Mouse (Mus musculus) embryonic facial prominence, embryonic 11.5 days (tissue): ENCODE data around the gene Prr13. TPM values are rescaled to one million over a fixed set of nuclear protein-coding genes. Genes with fewer than 3 reads are reported as not detected.
A peak's percentile ranks its signal among the peaks of the same experiment; 100 is the strongest.

Experiments used
- ATAC-seq: fragments of 200-750 bp; cut with Nextera tagmentation; replicated peaks from 2 replicates; pipeline ENCODE4 v1.8.0; 2017; ENCODE audit warnings: low read depth; ENCODE audit not compliant: insufficient number of reproducible peaks, low FRiP score, low TSS enrichment
- DNase-seq: peaks from one replicate; pipeline ENCODE4 v3.0.0-alpha.2; 2015; ENCODE audit warnings: low spot score
- H3K27ac ChIP-seq: fragments of 300-500 bp; sonication (generic); replicated peaks from 2 replicates; pipeline ENCODE4 v1.5.1; 2014; ENCODE audit warnings: mild to moderate bottlenecking, low read depth, low read length, control low read depth
- H3K27me3 ChIP-seq: fragments of 300-500 bp; sonication (generic); 2 replicates; pipeline ENCODE4 v1.6.1; 2014; ENCODE audit warnings: mild to moderate bottlenecking, low read length, moderate library complexity, mixed read lengths; ENCODE audit not compliant: control insufficient read depth, insufficient read depth
- H3K36me3 ChIP-seq: fragments of 300-500 bp; sonication (generic); replicated peaks from 2 replicates; pipeline ENCODE4 v1.6.1; 2014; ENCODE audit warnings: low read depth, mild to moderate bottlenecking, low read length, moderate library complexity, mixed read lengths; ENCODE audit not compliant: control insufficient read depth, insufficient read depth
- H3K4me1 ChIP-seq: fragments of 300-500 bp; sonication (generic); 2 replicates; pipeline ENCODE4 v1.6.1; 2014; ENCODE audit warnings: low read length, mixed read lengths; ENCODE audit not compliant: control insufficient read depth, insufficient read depth
- H3K4me2 ChIP-seq: fragments of 300-500 bp; sonication (generic); 2 replicates; pipeline ENCODE4 v1.6.1; 2014; ENCODE audit warnings: low read depth, mild to moderate bottlenecking, control low read depth, low read length, moderate library complexity
- H3K4me3 ChIP-seq: fragments of 300-500 bp; sonication (generic); 2 replicates; pipeline ENCODE4 v1.5.1; 2014; ENCODE audit warnings: low read depth, low read length, control low read depth
- H3K9ac ChIP-seq: fragments of 300-500 bp; sonication (generic); replicated peaks from 2 replicates; pipeline ENCODE4 v1.6.1; 2014; ENCODE audit warnings: mild to moderate bottlenecking, control low read depth, low read length
- H3K9me3 ChIP-seq: fragments of 300-500 bp; sonication (generic); replicated peaks from 2 replicates; pipeline ENCODE4 v1.6.1; 2016; ENCODE audit warnings: mild to moderate bottlenecking, low read length, inconsistent platforms, mixed read lengths; ENCODE audit not compliant: control insufficient read depth
- WGBS: fragments of 180-500 bp; shearing (Covaris S2); extraction: QIAGEN DNeasy Blood & Tissue Kit; methylation state at CpG from one replicate; pipeline ENCODE4 v1.1.7; 2014; 5-methylcytosine and 5-hydroxymethylcytosine counted together
- polyA plus RNA-seq: library from polyadenylated mRNA; unstranded; fragments of >200 nt; fragmentation: Nextera tagmentation; extraction: Ambion mirVana; gene quantifications from 2 replicates; pipeline ENCODE4 v1.2.1, GENCODE M21; 2014

Prr13 gene
- polyA plus RNA-seq, 1 experiment from 2014 or later, result 75.0 TPM

GRCm38 (mm10) chr15:102506864-102507263 is 48.0 kb downstream of the Prr13 start:
- Histone ChIP-seq H3K4me3 (no peak overlapping the region), H3K27ac (no peak overlapping the region), H3K4me2 (no peak overlapping the region), H3K4me1 (peaks cover 6% of the 10 kb centered on the region), H3K9ac (no peak overlapping the region), H3K27me3 (no peaks in the 10 kb centered on the region), H3K36me3 (peaks cover 6% of the 10 kb centered on the region; the same call in 1 of the 2 replicates), H3K9me3 (no peaks in the 10 kb centered on the region)
- ATAC-seq (no peak), DNase-seq (no peak)
- WGBS, result 94% methylated on average over 1 of the region's 1 CpGs

GRCm38 (mm10) chr15:102507561-102507960 is 48.7 kb downstream of the Prr13 start:
- Histone ChIP-seq H3K4me3 (no peak overlapping the region), H3K4me2 (no peak overlapping the region), H3K4me1 (peaks cover 8% of the 10 kb centered on the region), H3K36me3 (peaks cover 3% of the 10 kb centered on the region; the same call in 1 of the 2 replicates), H3K9me3 (no peaks in the 10 kb centered on the region), H3K27ac (no peak overlapping the region), H3K9ac (no peak overlapping the region), H3K27me3 (no peaks in the 10 kb centered on the region)
- DNase-seq, result no peak
- ATAC-seq, result no peak

GRCm38 (mm10) chr15:102508336-102508735 is 49.5 kb downstream of the Prr13 start:
- no peaks in the 10 kb centered on the region for H3K27me3 ChIP-seq
- no peak overlapping the region for H3K27ac ChIP-seq
- no peak overlapping the region for H3K9ac ChIP-seq
- no peak for DNase-seq
- peaks cover 3% of the 10 kb centered on the region; the same call in 1 of the 2 replicates for H3K36me3 ChIP-seq
- 86% methylated on average over 3 of the region's 3 CpGs for WGBS
- no peak overlapping the region for H3K4me3 ChIP-seq
- peaks cover 8% of the 10 kb centered on the region for H3K4me1 ChIP-seq
- H3K4me2 ChIP-seq, result no peak overlapping the region
- H3K9me3 ChIP-seq, result no peaks in the 10 kb centered on the region
- no peak for ATAC-seq

GRCm38 (mm10) chr15:102510110-102510509 is 51.3 kb downstream of the Prr13 start:
- H3K4me1 ChIP-seq, result peaks cover 8% of the 10 kb centered on the region
- H3K4me3 ChIP-seq, result peak overlapping the region; percentile 57
- H3K9me3 ChIP-seq, result no peaks in the 10 kb centered on the region
- peak overlapping the region; percentile 67; the same call in 1 of the 2 replicates for H3K27ac ChIP-seq
- H3K36me3 ChIP-seq, result no peaks in the 10 kb centered on the region
- peak overlapping the region; percentile 68 for H3K9ac ChIP-seq
- peak; percentile 26 for DNase-seq
- H3K4me2 ChIP-seq, result peak overlapping the region; percentile 81
- peak; percentile 57 for ATAC-seq
- H3K27me3 ChIP-seq, result no peaks in the 10 kb centered on the region
- 6% methylated on average over 9 of the region's 9 CpGs for WGBS

- DNase-seq, result peak; percentile 96
- Histone ChIP-seq H3K9ac (peak overlapping the region; percentile 68), H3K27ac (peak overlapping the region; percentile 67), H3K4me2 (peak overlapping the region; percentile 81), H3K27me3 (no peaks in the 10 kb centered on the region), H3K4me1 (peaks cover 8% of the 10 kb centered on the region), H3K9me3 (no peaks in the 10 kb centered on the region), H3K36me3 (no peaks in the 10 kb centered on the region), H3K4me3 (peak overlapping the region; percentile 57)
- peak; percentile 90 for ATAC-seq
- 3% methylated on average over 34 of the region's 34 CpGs for WGBS
Observed at GRCm38 (mm10) chr15:102510590-102511284, 51.9 kb downstream of the Prr13 start.

GRCm38 (mm10) chr15:102511285-102511833 is 52.5 kb downstream of the Prr13 start:
- Histone ChIP-seq H3K4me1 (peaks cover 8% of the 10 kb centered on the region), H3K4me3 (no peak overlapping the region), H3K27me3 (no peaks in the 10 kb centered on the region), H3K4me2 (peak overlapping the region; percentile 81; the same call in 1 of the 2 replicates), H3K9ac (no peak overlapping the region), H3K27ac (peak overlapping the region; percentile 67; the same call in 1 of the 2 replicates), H3K9me3 (no peaks in the 10 kb centered on the region), H3K36me3 (no peaks in the 10 kb centered on the region)
- WGBS, result 6% methylated on average over 6 of the region's 6 CpGs
- DNase-seq, result peak; percentile 67
- 0 out of 2 replicates have a peak, but pooled peaks have one; percentile 5 for ATAC-seq

- 0 out of 2 replicates have a peak overlapping the region, but pooled peaks have one; percentile 23 for H3K9ac ChIP-seq
- no peaks in the 10 kb centered on the region for H3K27me3 ChIP-seq
- no peaks in the 10 kb centered on the region for H3K9me3 ChIP-seq
- no peaks in the 10 kb centered on the region for H3K36me3 ChIP-seq
- DNase-seq (no peak), ATAC-seq (no peak)
- H3K27ac ChIP-seq, result peak overlapping the region; percentile 54
- 24% methylated on average over 5 of the region's 5 CpGs for WGBS
- H3K4me1 ChIP-seq, result peaks cover 8% of the 10 kb centered on the region
- H3K4me3 ChIP-seq, result no peak overlapping the region
- peak overlapping the region; percentile 19 for H3K4me2 ChIP-seq
Observed at GRCm38 (mm10) chr15:102512010-102512409, 53.2 kb downstream of the Prr13 start.
